Mouse (Mus musculus): ENCODE measurements at regions not wholly inside any gene's neighbourhood (a gene's known extent, or its start where the extent isn't known, plus 50 kb on each side); places are given as distances from the start of the nearest gene placed in this dataset.

DNA sequence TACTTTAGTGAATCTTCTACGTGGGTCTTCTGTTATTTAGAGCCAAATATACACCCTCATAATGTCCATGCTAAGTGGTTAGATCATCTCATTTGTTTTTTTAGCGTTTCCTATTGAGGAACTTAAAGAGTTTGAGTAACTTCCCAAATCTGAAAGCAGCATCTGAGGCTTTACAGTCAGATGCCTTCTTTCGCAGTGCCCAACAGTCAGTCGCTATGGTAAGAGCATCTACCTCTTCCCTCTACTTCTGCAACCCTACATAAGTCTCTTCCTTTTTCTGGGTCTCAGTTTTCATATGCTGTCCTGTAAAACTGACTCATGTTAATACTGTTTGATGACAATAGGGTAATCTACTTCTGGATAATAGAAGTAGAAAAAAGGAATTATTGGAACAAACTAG is 146.8 kb downstream of the Ktn1 start:
- no peak for DNase-seq

DNA sequence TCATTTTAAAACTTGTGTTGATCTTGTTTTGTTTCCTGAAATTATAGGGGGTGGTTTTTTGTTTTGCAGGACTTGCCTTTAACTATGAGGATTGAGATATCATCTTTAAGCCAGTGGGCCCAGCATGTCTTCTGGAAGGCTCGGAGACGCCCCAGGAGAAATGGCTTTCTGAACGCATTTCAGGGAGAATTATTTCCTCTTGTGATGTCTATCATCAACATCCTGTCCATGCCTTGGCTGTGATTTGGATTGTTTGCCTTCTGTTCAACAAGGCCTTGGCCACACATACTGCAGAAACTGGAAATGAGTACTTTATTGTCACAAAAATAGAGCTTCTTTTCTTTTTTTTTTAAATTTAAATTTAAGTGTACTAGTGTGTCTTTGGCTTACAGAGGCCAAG is 150.0 kb downstream of the Ktn1 start:
- DNase-seq: no peak

- no peak for DNase-seq
Measured at GRCm38 (mm10) chr14:47799564-47799963, 151.3 kb downstream of the Ktn1 start.

DNA sequence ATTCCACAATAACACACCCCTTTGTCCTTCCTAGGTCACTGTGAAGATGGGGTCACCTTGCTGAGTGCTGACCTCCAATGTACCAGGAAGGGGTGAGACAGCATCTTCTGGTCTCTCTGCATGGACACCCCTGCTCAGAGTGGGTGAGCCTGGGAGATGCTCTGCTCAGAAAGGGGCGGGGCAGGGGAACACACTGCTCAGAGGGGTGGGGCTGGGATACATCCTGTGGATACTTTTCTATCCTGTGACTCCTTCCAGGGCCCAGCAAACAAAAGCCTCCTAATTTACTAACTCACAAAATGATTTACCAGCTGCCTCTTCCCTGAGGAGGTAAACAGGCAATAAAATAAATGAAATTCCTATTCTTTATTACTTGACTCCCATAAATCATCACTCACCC is 157.0 kb downstream of the Ktn1 start:
- DNase-seq: no peak

DNA sequence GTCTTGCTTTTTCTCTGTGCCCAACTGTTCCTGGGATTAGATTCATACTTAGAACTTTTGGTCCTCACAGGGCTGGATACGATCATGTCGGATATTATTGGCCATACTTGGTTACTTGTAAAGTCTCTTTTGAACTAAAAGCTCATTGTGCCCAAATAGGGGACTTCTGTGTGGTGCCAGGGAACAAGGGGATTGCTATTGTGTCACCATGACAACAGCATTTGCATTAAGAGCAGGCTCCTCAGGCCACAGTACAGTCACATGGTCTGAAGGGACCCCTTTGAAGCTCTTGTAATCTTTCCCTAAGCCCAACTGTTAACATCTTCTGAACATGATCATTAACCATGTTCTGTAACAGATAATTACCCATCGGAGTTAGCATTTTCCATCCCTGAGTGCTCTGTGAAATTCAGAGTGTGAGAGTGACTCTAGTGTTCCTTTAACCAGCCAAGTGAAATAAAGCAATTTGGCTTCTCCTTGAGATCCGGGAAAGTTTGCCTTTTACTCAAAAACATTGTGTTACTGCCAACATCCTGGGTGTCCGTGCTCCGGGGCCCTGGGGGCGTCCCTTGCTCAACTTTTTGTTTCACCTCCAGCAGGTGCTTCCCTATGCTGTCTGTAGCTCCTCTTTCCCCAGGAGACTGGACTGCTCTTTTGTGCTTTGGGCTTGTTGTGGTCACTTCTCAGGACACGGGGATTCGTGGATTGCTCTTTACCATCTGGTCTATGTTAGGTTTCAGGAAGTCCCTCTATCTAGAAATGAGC is 157.7 kb downstream of the Ktn1 start:
- peak; percentile 54 for DNase-seq

DNA sequence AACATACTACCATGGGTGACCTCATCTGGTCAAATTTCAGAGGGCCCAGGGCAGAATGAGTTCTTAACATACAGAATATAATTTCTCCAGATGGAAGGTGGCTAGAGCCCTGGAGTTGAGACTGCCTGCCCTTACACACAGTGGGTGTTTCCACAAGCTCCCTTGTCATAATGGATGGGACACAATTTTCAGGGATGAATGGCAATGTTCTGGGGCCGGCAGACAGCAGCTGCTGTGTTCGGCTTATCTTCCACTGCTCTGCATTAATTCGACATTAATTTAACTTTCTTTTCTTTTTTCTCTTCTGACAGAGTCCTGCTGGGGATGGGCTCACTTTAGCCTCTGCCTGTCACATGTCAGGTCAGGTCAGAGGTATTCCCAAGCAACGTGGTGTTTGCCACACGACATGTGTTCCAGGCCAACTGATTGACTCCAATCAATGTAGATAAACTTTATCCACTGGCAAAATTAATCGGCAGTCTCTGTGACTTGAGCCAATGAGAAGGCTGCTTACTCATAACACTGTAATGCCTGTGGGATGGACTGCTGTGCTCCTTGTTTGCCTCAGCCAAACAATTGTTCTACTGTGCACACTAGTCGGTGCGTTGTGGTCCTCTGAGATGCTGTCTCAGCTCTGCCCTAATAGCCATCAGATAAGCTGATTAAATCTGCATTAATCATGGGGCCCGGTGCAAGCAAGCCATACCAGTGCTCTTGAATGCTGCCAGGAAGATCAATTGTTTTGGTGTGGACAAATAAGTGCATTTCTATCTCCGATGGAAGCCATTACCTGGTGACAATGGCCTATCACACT is 160.1 kb downstream of the Ktn1 start:
- DNase-seq: peak; percentile 77

- DNase-seq: no peak
Measured at GRCm38 (mm10) chr14:47818224-47818623, 170.0 kb downstream of the Ktn1 start.

GRCm38 (mm10) chr14:47818641-47819040 is 170.4 kb downstream of the Ktn1 start:
- DNase-seq: no peak

- DNase-seq: no peak
Measured at GRCm38 (mm10) chr14:47820571-47821143, 172.4 kb downstream of the Ktn1 start.

DNA sequence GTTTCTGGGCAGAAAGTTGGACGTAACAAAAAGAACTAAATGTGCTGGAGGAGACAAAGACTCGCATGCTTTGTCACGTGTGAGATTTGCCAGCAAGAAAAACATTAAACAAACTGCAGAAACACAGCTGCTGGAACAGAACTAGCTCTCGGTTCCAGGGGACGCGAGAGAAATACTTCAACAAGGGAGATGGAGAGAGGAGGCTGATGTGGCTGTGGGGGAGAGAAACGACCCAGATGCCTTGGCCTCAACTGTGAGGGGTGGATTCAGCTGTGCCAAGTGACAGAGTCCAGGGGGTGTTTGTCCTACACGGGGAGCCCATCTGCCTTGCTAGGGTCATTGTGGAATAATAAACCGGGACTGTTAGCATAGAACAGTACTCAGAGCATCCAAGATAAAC is 174.9 kb downstream of the Ktn1 start:
- no peak for DNase-seq

GRCm38 (mm10) chr14:47823696-47824095 is 175.4 kb downstream of the Ktn1 start:
- DNase-seq: no peak

GRCm38 (mm10) chr14:47825446-47825956 is 177.3 kb downstream of the Ktn1 start:
- no peak for DNase-seq

- no peak for DNase-seq
Measured at GRCm38 (mm10) chr14:47826545-47826944, 178.3 kb downstream of the Ktn1 start.

DNA sequence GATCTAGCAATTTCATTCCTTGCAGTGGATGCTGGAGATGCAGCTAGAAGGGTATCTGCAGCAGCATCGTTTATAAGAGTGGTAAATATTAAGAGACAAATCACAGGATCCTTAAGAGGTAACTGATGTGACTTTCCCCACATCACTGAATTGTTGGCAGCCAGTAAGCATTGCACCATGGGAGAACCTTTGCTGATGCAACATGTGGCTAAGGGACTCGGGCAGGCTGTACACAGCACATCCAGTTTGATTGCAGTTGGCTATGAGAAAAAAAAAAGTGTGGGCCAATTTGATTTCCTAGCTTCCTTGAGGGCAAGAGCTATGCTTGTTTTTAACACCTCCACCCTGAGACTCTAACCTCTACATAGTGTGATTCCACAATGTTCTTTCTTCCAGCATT is 179.4 kb downstream of the Ktn1 start:
- DNase-seq: no peak

GRCm38 (mm10) chr14:47833696-47834095 is 185.4 kb downstream of the Ktn1 start:
- no peak for DNase-seq

GRCm38 (mm10) chr14:47835408-47835807 is 187.2 kb downstream of the Ktn1 start:
- DNase-seq: no peak

GRCm38 (mm10) chr14:47839493-47840215 is 191.4 kb downstream of the Ktn1 start:
- DNase-seq: peak; percentile 27

DNA sequence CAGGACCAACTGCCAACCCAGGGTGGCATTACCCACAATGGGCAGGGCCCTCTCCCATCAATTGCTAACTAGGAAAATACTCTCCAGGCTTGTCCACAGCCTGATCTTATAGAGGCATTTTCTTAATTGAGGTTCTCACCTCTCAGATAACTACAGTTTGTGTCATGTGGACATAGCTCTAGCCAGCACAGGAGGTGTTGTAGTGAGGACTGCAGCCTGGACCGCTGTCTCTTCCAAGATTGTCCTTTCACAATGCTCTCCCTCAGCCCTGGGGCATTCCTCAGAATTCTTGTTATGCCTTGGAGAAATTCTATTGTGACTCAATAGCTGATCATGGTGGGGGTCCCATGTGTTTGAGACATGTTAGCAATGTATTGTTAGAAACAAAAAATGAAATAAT is 196.1 kb downstream of the Ktn1 start:
- no peak for DNase-seq

DNA sequence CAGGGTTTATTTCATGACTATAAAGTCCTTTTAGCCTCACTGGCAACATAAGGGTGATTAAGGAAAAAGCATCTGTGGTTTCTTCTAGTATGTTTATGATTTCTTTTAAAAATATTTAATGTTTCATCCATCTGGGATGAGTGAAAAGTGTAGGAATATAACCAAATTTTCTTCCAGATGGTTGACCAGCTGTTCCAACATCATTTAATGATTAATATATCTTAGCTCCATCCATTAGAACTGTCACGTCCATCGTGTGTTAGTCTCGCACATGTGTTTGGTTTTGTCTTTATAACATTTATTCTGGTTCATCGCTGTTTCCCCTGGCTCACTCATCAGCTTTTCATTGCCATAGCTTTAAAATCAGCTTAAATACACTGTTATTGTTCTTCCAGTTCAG is 200.6 kb downstream of the Ktn1 start:
- DNase-seq: no peak

DNA sequence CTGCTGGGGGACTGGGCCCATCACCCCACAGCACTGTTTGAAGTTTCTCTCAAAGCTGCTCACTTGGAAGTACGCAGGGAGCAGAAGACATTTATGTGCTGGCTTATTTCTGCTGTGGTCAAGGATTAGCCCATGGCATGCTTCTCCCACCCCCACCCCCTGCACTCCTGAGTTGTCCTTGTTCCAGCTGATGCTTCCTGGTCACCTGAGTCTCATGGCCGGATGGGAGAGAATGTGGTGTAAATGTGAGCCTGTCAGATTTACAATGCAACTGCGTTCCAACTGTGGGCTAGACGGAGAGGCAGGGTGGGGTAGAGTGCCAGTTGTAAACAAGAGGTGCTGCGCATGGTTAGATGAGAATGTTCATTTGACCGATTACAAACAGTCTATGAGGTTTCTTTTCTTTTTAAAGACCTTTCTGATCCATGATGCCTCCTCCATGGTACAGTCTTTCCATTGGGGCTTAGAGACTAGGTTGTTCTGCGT is 208.1 kb downstream of the Ktn1 start:
- no peak for DNase-seq

GRCm38 (mm10) chr14:47857271-47857670 is 209.0 kb downstream of the Ktn1 start:
- no peak for DNase-seq

GRCm38 (mm10) chr14:47857731-47858556 is 209.7 kb downstream of the Ktn1 start:
- peak; percentile 20 for DNase-seq

All from retina, postnatal 1 day (tissue).